Mouse (Mus musculus): Measurements from ENCODE around the gene Wif1. TPM values are rescaled to one million over a fixed set of nuclear protein-coding genes. Genes with fewer than 3 reads are reported as not detected.

Gene Wif1
- 4.1 and 5.3 TPM in 2 replicates for polyA plus RNA-seq (2015; fragmentation: Nextera tagmentation; extraction: Ambion mirVana)

- Histone ChIP-seq H3K4me2 (ENCODE audit: low read depth, low read length) (peak within 1 kb of the TSS; percentile 95), H3K36me3 (replicated peaks; ENCODE audit: insufficient read depth, low read length) (no peaks in the 10 kb centered on the region), H3K27me3 (ENCODE audit: insufficient read depth, low read length) (peaks cover 12% of the 10 kb centered on the region), H3K4me3 (ENCODE audit: low read depth, low read length) (peak within 1 kb of the TSS; percentile 65), H3K9ac (replicated peaks) (peak within 1 kb of the TSS; percentile 55), H3K4me1 (ENCODE audit: insufficient read depth) (peaks cover 4% of the 10 kb centered on the region; the same call in 1 of the 2 replicates), H3K9me3 (ENCODE audit: low read length) (no peaks in the 10 kb centered on the region), H3K27ac (ENCODE audit: low read depth) (no peak within 1 kb of the TSS)
- peak; percentile 89 for TF ChIP-seq CTCF (IDR thresholded peaks at IDR 0.05; ENCODE audit: low read depth)
- no peak for TF ChIP-seq EP300 (IDR thresholded peaks at IDR 0.05; ENCODE audit: low read depth)
- 2% methylated on average over 41 of the region's 49 CpGs for WGBS (ENCODE audit: insufficient replicate concordance)
- ATAC-seq (peak; percentile 91), DNase-seq (peak; percentile 81)
Observed at GRCm38 (mm10) chr10:121033826-121034568, at the start of gene Wif1. Gene Wif1, plus strand, starts transcription at chr10:121033960.

GRCm38 (mm10) chr10:121002135-121002534, 31.6 kb upstream of the Wif1 start:
- ATAC-seq = no peak
- Histone ChIP-seq H3K4me1 (ENCODE audit: insufficient read depth) (no peaks in the 10 kb centered on the region), H3K9me3 (ENCODE audit: low read length) (no peaks in the 10 kb centered on the region), H3K36me3 (replicated peaks; ENCODE audit: insufficient read depth, low read length) (no peaks in the 10 kb centered on the region), H3K9ac (replicated peaks) (no peak overlapping the region), H3K27me3 (ENCODE audit: insufficient read depth, low read length) (no peaks in the 10 kb centered on the region), H3K27ac (ENCODE audit: low read depth) (no peak overlapping the region), H3K4me2 (ENCODE audit: low read depth, low read length) (no peak overlapping the region), H3K4me3 (ENCODE audit: low read depth, low read length) (no peak overlapping the region)
- no peak for DNase-seq
- TF ChIP-seq EP300 (IDR thresholded peaks at IDR 0.05; ENCODE audit: low read depth) = no peak
- no peak for TF ChIP-seq CTCF (IDR thresholded peaks at IDR 0.05; ENCODE audit: low read depth)
- WGBS (ENCODE audit: insufficient replicate concordance) = 61% methylated on average over 2 of the region's 2 CpGs

DNA sequence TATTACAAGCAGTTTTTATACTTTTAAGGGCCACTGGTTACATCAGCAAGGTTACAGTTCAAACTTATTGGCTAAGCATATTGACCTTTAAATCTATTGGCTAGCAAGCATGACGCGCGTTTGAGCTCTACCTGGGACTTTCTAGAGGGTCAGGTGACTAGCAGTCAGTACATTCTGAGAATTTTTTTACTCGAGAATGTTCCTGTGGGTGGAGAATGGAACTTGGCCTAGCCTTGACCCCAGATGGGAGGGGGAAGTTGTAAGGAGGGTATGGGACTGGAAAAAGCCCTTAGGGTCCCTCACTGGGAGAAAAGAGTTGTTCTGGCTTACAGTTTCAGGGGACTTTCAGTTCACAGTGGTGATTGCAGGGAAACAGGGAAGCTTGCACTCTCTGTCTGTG, 22.3 kb upstream of the Wif1 start:
- Histone ChIP-seq H3K9me3 (ENCODE audit: low read length) (peaks cover 2% of the 10 kb centered on the region; the same call in 1 of the 2 replicates), H3K27me3 (ENCODE audit: insufficient read depth, low read length) (no peaks in the 10 kb centered on the region), H3K4me1 (ENCODE audit: insufficient read depth) (no peaks in the 10 kb centered on the region), H3K36me3 (replicated peaks; ENCODE audit: insufficient read depth, low read length) (no peaks in the 10 kb centered on the region), H3K4me3 (ENCODE audit: low read depth, low read length) (no peak overlapping the region), H3K9ac (replicated peaks) (no peak overlapping the region), H3K4me2 (ENCODE audit: low read depth, low read length) (no peak overlapping the region), H3K27ac (ENCODE audit: low read depth) (no peak overlapping the region)
- 78% methylated on average over 4 of the region's 4 CpGs for WGBS (ENCODE audit: insufficient replicate concordance)
- TF ChIP-seq EP300 (IDR thresholded peaks at IDR 0.05; ENCODE audit: low read depth) (no peak), CTCF (IDR thresholded peaks at IDR 0.05; ENCODE audit: low read depth) (no peak)
- ATAC-seq (no peak), DNase-seq (no peak)

DNA sequence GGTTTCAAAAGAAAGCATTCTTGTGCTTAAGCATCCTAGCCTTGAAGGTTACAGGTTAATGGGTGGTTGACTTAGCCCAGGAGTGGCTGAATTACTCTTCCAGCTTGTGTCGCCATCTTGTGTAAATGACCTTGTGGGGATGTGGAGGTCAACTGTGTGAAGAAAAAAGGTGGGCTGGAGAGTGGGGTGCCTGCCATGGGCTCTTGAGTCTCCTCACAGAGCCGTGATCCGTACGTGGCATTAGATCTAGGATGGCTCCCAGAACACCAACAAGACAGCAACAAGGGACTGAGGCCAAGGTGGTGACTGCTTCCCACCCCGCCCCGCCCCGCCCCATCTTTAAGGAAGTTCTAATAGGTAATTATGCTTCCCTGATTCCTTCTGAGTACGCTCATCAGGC, 17.5 kb upstream of the Wif1 start:
- 76% methylated on average over 8 of the region's 8 CpGs for WGBS (ENCODE audit: insufficient replicate concordance)
- H3K4me3 ChIP-seq (ENCODE audit: low read depth, low read length) = no peak overlapping the region
- H3K9ac ChIP-seq (replicated peaks) = no peak overlapping the region
- no peaks in the 10 kb centered on the region for H3K4me1 ChIP-seq (ENCODE audit: insufficient read depth)
- DNase-seq = no peak
- H3K36me3 ChIP-seq (replicated peaks; ENCODE audit: insufficient read depth, low read length) = no peaks in the 10 kb centered on the region
- no peak overlapping the region for H3K27ac ChIP-seq (ENCODE audit: low read depth)
- H3K9me3 ChIP-seq (ENCODE audit: low read length) = peaks cover 2% of the 10 kb centered on the region; the same call in 1 of the 2 replicates
- no peak for TF ChIP-seq EP300 (IDR thresholded peaks at IDR 0.05; ENCODE audit: low read depth)
- no peak for TF ChIP-seq CTCF (IDR thresholded peaks at IDR 0.05; ENCODE audit: low read depth)
- H3K4me2 ChIP-seq (ENCODE audit: low read depth, low read length) = no peak overlapping the region
- ATAC-seq = no peak
- H3K27me3 ChIP-seq (ENCODE audit: insufficient read depth, low read length) = no peaks in the 10 kb centered on the region

GRCm38 (mm10) chr10:121016711-121017503, 16.9 kb upstream of the Wif1 start:
- DNase-seq = no peak
- WGBS (ENCODE audit: insufficient replicate concordance) = 42% methylated on average over 18 of the region's 18 CpGs

DNA sequence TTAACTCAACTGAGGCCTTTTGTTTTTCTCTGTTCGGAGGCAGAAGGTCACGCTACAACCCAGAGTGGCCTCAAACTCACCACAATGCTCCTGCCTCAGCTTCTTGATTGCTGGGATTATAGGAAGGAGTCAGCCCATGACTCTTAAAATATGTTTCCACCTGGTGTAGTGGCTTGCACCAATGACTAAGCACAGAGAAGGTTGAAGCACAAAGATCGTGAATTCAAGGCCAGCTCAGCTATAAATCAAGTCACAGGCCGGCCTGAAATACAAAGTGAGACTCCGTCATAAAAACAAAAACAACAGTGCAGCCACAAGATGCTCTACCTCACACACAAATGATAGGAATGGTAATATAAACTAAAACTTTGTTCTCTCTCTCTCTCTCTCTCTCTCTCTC, 10.8 kb upstream of the Wif1 start:
- DNase-seq (no peak), ATAC-seq (no peak)
- no peak overlapping the region for H3K27ac ChIP-seq (ENCODE audit: low read depth)
- no peaks in the 10 kb centered on the region for H3K4me1 ChIP-seq (ENCODE audit: insufficient read depth)
- H3K27me3 ChIP-seq (ENCODE audit: insufficient read depth, low read length) = no peaks in the 10 kb centered on the region
- H3K9me3 ChIP-seq (ENCODE audit: low read length) = no peaks in the 10 kb centered on the region
- no peak for TF ChIP-seq CTCF (IDR thresholded peaks at IDR 0.05; ENCODE audit: low read depth)
- TF ChIP-seq EP300 (IDR thresholded peaks at IDR 0.05; ENCODE audit: low read depth) = no peak
- H3K4me2 ChIP-seq (ENCODE audit: low read depth, low read length) = no peak overlapping the region
- H3K36me3 ChIP-seq (replicated peaks; ENCODE audit: insufficient read depth, low read length) = no peaks in the 10 kb centered on the region
- no peak overlapping the region for H3K9ac ChIP-seq (replicated peaks)
- H3K4me3 ChIP-seq (ENCODE audit: low read depth, low read length) = no peak overlapping the region
- WGBS (ENCODE audit: insufficient replicate concordance) = 65% methylated on average over 5 of the region's 5 CpGs

More at GRCm38 (mm10) chr10:121016711-121017503, 16.9 kb upstream of the Wif1 start:
- no peak for ATAC-seq
- Histone ChIP-seq H3K27ac (ENCODE audit: low read depth) (no peak overlapping the region), H3K27me3 (ENCODE audit: insufficient read depth, low read length) (no peaks in the 10 kb centered on the region), H3K4me2 (ENCODE audit: low read depth, low read length) (no peak overlapping the region), H3K4me3 (ENCODE audit: low read depth, low read length) (no peak overlapping the region), H3K4me1 (ENCODE audit: insufficient read depth) (no peaks in the 10 kb centered on the region), H3K9me3 (ENCODE audit: low read length) (peaks cover 2% of the 10 kb centered on the region; the same call in 1 of the 2 replicates), H3K36me3 (replicated peaks; ENCODE audit: insufficient read depth, low read length) (no peaks in the 10 kb centered on the region), H3K9ac (replicated peaks) (no peak overlapping the region)
- TF ChIP-seq CTCF (IDR thresholded peaks at IDR 0.05; ENCODE audit: low read depth) = no peak
- no peak for TF ChIP-seq EP300 (IDR thresholded peaks at IDR 0.05; ENCODE audit: low read depth)
